Mouse (Mus musculus): ENCODE results near the gene E130311K13Rik.

The E130311K13Rik gene

DNA sequence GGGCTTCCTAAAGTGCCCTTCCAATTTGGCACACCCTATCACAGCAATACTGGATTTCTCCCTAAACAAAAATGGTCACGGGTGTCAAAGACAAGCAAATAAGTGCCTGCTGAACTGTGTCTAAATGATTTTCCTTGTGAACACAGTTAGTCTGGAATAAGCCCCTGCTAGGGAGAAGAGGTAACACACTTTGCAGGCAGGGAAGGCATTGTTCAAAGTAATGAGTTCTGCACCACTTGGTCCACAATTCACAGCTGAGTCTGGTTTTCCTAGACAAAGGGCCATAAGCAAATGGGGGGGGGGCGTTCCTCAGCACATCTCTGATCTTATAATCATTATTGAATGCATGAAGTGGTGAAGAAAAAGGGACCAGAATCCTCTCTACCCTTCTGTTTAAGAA is 33.5 kb downstream of the E130311K13Rik start:
- no peak for DNase-seq (ENCODE audit: low spot score in 2 of 2)

DNA sequence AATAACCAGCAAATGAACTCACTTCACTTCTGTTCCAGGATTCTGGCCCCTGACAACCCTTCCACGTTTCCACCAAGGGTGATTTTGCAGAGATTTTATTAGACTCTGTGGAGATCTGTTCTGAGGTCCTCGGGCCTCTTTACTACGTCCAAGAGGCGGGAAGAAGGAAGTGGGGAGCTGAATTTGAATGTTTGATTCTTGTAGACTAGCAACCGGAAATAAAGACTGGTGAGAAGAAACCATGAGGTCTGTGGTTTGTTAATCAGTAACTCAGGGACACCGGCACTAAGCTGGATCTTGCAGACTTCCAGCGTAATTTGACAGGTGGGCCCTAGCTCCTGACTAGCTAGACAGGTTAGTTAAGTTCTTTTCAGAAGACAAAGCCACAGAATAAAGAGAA is 35.6 kb downstream of the E130311K13Rik start:
- no peak for DNase-seq (ENCODE audit: low spot score in 2 of 2)

DNA sequence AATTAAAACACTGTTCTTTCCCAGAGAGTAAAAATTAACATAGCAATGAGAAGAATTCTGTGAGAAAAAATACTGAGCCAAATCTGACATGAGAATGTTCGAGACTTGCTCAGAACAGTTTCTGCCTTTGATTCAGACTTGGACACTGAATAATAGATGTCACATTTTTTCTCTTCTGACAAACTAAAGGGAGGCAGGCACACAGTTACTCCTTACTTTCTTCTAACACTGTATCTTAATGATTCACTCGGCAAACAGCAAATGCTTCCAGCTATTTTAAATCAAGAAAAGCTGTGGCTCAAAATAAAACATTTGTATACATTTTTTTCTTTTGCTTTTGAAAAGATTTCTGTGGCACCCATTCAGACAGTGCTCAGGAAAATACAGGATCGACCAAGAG is 37.1 kb downstream of the E130311K13Rik start:
- DNase-seq (ENCODE audit: low spot score in 2 of 2) = no peak

DNA sequence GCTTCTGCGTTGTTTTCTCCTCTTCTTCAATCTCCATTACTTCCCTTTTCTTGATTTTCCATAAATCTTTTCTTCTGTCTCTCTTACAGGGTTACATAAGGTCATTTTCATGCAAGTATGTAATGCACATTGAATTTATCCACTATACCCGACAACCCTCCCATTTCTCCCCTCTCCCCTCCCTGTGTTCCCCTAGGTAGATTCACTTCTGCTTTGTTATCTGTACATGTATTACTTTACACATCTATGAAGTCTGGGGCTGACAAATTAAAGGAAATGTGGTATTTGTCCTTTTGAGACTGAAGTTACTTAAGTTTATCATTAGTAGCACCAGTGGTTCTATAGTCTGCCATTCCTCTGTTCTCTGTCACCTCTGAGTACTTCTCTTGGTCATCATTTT is 48.2 kb downstream of the E130311K13Rik start:
- no peak for DNase-seq (ENCODE audit: low spot score in 2 of 2)

DNA sequence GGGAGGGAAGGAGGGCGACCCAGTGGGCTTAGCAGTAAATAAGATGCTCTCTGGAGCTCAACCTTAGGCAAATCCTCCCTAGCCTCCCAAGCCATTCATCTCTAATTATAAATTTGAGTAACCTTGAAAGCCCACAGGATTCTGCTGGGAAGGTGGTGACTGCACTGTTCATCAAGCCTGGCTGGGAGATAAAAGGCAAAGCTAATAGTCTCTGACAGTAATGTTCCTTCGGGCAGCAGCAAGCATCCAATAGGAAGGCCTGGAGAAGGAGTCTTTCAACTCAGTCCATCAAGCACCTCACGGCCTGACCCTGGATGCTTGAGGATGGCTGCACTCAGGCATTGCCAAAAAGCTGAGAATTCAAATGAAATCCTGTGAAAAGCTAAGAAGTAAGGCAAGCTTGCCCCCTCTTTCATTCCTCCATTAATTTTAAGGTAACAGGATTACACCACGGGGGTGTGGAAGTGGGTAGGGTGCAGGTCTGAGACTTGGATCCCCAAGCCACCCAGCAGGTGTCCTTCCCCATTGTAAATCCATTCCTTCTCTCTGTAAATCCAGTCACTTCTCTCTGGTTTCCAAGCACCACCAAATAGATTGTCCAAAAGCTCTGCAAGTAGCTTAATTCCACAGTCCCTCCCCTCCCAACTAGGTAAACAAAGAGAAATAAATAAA is 50.1 kb downstream of the E130311K13Rik start:
- DNase-seq (ENCODE audit: low spot score in 2 of 2) = no peak

DNA sequence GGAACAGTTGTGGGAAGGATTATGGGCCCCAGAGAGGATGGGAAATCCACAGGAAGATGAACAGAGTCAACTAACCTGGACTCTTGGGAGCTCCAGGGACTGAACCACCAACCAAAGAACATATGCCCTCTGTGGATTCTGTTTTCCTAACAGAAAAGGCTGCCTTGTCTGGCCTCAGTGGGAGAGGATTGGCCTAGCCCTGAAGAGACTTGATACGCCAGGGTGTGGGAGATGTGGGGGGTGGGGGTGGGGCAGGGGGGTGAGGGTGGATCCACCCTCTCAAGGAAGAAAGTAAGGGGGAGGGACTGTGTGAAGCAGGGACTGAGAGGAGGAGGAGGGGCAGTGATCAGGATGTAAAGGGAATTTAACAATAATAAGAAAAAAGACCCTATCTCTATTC is 56.5 kb downstream of the E130311K13Rik start:
- DNase-seq (ENCODE audit: low spot score in 2 of 2) = no peak

DNA sequence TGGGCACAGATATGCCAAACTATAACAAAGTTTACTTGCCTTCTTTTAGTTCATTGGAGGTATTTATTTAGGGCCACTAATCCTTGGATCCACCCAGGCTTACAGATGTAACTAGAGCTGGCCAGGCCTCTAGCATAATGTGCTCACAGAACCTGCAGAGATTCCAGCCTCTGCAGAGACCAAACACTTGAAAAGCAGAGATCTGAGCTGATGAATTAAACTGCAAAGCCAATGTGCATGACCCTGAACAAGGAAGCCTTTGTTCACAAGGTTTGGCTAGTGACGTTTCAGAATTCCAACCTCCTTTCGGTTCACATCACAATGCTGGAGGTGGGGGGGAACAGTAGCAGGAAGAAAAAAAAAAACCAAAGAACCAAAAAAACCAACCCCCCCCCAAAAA is 58.0 kb downstream of the E130311K13Rik start:
- no peak for DNase-seq (ENCODE audit: low spot score in 2 of 2)

DNA sequence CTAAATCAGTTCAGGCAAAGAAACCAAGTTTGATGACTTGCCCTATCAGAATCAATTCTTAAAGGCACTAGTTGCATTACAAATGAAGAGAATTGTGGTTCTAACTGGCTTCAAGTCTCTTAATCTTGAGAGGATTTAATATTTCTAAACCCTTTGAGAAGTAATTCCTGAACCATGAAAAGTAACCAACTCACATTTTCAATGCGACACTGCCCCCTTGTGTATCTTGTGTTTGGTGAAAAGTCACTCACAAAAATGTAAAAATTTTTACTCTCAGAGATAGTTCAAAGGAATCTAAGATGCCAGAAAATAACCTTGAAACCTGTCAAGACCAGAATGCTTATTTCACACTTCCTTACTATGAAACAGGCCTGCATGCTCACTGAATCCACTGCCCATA is 61.0 kb downstream of the E130311K13Rik start:
- peak in 1 of 2 experiments; percentile 65 for DNase-seq (ENCODE audit: low spot score in 2 of 2)

DNA sequence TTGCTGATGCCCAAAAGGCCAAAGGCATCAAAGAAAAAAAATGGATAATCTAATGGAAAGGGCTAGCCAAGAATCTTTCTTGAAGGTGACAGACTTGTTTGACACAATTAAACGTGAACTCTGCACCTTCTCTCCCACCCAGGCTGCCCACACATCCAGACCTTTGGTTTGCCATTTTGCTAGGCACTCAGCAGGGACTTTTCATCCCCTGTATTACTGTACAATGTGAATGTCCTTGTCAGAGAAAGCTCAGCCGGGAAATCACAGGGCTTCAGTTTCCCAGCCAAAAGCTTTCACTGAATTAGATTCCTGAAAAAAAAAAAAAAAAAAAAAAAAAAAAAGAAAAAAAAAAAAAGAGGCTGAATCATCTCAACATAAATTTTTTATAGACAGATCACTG is 64.2 kb downstream of the E130311K13Rik start:
- DNase-seq (ENCODE audit: low spot score in 2 of 2) = no peak
